Mouse (Mus musculus) retina, postnatal 1 day (tissue): ENCODE measurements around the gene Rac3.

Source experiments
- DNase-seq: peaks from one replicate; pipeline ENCODE4 v3.0.0-alpha.2; 2012

Rac3 gene

GRCm38 (mm10) chr11:120707225-120707624 is 14.0 kb upstream of the Rac3 start:
- DNase-seq = peak; percentile 53

GRCm38 (mm10) chr11:120707969-120708368 is 13.3 kb upstream of the Rac3 start:
- no peak for DNase-seq

DNA sequence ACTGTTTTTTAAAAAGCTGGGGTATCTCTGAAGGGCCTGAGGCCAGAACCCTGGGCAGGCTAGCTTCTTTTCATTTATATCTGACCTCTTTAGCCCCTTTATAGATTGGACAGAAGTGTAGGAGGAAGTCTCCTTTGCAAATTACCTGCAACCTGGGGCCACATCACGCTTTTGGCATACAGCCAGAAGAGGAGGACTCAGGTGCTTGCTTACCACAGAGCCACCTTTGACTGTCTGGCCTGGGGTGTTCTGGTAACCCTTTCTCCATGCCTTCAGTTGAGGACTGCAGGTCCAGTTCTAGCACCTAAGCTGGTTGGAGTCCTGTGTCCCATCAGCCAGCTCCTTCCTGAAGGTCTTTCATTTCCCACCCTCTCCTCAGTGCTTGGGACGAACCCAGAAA is 11.7 kb upstream of the Rac3 start:
- no peak for DNase-seq

GRCm38 (mm10) chr11:120710672-120711071 is 10.6 kb upstream of the Rac3 start:
- DNase-seq = no peak

GRCm38 (mm10) chr11:120711980-120712604 is 9.2 kb upstream of the Rac3 start:
- no peak for DNase-seq

- peak; percentile 73 for DNase-seq
Observed at GRCm38 (mm10) chr11:120712771-120713568, 8.3 kb upstream of the Rac3 start.

DNA sequence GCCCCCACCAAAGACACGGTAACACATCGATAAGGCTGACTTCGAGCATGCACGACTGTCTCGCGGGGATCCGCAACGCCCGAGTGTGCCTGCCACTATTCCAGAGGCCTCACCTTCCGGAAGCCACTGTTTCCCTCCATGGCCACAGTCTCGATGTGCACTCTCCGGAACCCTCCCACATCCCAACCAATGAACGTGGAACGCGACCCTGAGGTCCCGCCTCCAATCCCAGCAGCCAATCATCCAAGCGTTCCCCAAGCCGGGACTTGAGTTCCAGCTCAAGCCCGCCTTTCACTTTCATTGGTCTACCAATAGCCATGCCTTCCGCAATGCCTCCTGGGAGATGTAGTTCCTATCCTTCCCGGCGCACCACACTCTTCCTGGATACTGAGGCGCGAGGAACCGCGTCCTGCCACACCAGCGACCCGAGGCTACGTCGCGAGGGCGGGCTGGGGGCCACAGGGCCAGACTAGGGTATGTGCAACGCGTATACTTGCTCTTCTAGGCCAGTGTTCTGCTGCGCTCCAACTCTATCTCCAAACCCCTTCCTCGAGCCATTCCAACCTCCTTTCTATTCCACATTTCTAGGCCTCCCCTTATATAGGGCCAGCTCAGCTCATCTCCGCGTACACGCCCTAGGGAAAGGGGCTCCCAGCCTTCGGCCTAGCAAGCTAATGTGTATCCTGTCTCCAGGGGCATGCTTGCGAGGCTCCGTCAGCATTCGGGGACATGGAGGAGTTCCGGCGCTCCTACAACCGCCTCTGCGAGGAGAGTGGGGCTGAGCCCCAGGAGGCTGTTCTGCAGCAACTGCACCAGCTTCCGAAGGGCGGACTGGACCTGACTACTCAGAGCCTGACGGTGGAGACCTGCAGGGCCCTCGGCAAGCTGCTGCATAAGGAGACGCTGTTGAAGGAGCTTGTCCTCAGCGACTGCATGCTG is 7.4 kb upstream of the Rac3 start, which contains the start of the genes Cenpx and Lrrc45:
Gene Cenpx (minus strand): TSS at position 159 of the 939 bp plus-strand sequence.
Gene Lrrc45 (plus strand): TSS at position 346 of the 939 bp plus-strand sequence.
- peak; percentile 99 for DNase-seq

DNA sequence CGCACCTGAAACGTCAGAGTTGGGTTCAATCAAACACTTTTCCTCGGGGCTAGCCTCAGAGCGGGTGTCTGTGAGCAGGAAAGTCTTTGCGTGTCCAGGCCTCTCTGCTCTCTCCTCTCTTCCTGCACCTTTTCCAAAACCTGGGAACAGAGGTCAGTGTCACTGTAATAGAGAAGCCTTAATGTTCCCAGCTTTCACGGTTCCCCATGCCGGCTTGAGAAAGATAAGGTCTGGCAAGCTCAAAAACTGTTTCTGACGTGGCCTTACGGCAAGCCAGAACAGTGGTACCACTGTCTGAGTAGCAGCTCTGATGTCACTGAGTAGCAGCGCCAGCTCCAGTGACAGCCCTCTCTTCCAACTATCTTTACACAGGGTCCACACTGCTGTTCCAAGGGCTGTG is 6.7 kb upstream of the Rac3 start:
- no peak for DNase-seq

GRCm38 (mm10) chr11:120715131-120715530 is 6.1 kb upstream of the Rac3 start:
- DNase-seq = no peak

GRCm38 (mm10) chr11:120719242-120719641 is 2.0 kb upstream of the Rac3 start:
- no peak for DNase-seq

- DNase-seq = no peak
Observed at GRCm38 (mm10) chr11:120719841-120720376, 1.4 kb upstream of the Rac3 start.

DNA sequence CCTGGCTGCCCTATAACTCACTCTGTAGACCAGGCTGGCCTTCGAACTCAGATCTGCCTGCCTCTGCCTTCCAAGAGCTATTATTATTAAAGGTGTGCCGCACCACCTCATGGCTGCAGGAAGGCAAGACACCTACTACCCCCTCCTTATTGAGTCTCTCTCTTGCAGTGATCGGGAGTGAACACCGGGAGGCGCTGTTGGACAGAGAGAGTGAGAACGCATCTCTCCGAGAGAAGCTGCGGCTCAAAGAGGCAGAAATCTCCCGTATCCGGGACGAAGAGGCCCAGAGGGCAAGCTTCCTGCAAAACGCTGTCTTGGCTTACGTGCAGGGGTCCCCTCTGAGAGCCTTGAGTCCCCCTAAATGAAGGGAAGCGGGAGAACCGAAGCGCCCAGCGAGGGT is 820 bp upstream of the Rac3 start:
- peak; percentile 94 for DNase-seq

DNA sequence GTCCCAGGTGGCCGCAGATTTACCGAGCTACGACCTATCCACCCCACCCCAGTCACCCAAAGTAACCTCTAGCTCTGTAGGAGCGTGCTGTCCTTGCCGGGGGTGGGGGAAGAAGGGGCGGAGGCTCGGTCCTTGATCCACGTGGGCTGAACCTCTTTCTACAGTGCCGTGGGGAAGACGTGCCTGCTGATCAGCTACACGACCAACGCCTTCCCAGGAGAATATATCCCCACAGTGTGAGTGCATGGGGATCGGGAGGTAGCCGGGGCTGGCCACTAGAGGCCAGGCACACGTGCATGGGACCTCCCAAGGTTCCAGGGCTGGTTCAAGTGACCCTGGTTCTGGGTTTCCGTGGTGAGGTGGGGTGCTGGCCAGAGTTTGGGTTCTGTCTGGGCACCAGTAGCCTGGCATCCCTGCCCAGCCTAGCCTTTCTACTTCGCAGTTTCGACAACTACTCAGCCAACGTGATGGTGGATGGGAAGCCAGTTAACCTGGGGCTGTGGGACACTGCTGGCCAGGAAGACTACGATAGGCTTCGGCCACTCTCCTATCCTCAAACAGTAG is 879 bp downstream of the Rac3 start:
- DNase-seq = peak; percentile 33

- DNase-seq = no peak
Observed at GRCm38 (mm10) chr11:120722761-120723382, 1.6 kb downstream of the Rac3 start.

- no peak for DNase-seq
Observed at GRCm38 (mm10) chr11:120723509-120723908, 2.2 kb downstream of the Rac3 start.

DNA sequence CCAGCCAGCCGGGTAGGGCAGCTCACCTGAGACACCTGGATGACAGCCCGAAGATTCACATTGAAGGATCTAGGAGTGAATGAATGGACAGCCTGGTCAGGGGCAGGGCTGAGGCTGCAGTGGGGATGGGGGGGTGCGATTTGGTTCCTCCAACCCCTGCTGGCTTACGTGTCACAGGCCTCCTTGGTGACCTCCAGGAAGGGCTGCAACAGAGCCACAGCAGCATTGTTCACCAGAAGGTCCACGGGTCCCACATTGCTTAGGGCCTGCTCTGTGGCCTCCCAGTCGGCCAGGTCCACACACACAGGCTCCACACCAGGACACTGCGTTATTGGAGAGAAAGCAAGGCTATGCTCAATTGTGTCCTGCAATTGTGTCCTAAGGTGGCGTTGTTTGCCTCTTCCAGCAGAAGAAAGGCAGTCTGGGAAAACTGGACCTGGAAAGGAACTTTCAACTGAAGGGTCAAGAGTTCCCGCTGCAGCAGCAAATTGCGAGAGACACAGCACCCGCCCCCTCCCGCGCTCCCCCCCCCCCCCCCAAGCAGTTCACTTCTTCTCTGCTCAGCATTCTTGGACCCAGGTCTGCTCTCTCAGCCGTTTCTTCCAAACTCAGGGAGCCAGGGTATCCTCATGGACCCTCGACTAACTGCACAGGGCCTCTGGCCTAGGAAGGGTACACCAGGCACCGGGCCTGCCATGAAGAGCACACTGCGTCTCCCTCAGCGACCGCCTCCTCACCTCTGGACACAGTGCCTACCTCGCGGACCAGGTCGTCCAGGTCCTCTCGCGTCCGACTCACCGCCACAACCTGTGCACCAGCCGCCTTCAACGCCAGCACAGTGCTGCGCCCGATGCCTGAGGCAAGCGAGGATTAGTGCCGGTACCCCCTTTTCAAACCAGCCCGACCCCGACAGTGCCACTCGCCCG is 5.2 kb downstream of the Rac3 start:
- no peak for DNase-seq

GRCm38 (mm10) chr11:120727169-120727527 is 5.9 kb downstream of the Rac3 start, which contains the start of gene Dcxr:
Gene Dcxr, minus strand, starts transcription at chr11:120727281.
- peak; percentile 94 for DNase-seq

- no peak for DNase-seq
Observed at GRCm38 (mm10) chr11:120727564-120727963, 6.3 kb downstream of the Rac3 start.

DNA sequence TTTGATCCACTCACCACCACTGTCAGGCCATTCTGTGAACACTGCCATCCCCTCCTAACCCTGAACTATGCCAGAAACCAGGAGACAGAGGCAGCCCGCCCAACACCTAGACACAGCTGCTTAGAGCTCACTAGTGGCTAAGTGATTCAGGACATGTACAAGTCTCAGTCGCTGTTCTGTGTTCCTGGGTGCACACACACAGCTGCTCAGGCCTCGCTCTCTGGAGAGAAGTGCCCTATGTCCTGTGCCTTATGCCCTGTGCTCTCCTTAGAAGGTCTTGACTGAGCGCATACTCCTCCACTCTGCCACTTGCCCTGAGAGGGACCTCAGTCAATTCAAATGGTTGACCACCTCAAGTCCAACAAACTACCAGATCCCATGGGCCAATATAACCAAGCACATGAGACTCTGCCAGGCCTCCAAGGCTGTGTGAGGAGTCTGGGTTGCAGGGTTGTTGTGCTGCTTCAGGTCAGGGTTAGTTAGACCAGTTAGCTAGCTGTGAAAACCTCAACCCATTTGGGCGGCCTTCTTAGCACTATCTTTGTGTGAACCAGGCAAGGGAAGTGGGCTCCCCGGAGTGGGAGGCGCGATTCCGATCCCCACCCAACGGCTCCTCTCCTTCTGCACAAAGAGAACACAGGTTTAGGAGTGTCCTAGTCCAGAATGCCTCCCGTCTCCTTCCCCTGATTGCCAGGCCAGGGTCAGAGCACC is 7.4 kb downstream of the Rac3 start:
- no peak for DNase-seq

GRCm38 (mm10) chr11:120729432-120730050 is 8.3 kb downstream of the Rac3 start:
- peak; percentile 71 for DNase-seq
